19 mouse cellular contexts compared by ENCODE assay signal in the genomic region with DNA sequence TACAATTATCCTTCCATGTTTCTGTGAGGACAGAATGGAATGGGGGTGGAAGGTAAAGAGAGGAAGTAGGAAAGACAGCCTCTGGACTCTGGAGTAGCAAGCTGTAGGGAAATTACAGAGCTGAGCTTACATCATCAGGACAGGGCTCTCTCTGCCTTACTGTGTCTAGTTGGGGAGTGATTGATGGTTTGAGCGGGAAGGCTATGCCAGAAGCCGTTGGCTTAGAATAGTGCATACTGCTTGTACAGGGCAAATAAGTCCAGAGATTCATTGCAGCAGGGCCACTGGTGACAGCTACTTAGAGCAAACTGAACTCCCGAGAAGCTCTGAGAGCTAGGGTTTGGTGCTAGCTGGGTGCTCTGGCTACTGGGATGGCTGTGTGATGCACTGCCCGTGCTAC.
DNase-seq lines count a peak whose midpoint lies in the region; ATAC-seq and TF ChIP-seq lines count a peak whose summit lies in the region.
"Had no signal": no experiment of that assay in that cellular context is flagged by ENCODE, and none has a peak within 500 bp of the region (broad histone marks: within the 10 kb centered on the region; RNA-seq: fewer than 3 reads in every experiment).

No protein-coding gene starts in this region.

- H3K4me1 ChIP-seq in hindbrain, embryonic 16.5 days (ENCODE audit: control insufficient read depth, insufficient read depth, low read depth, low read length) = no peaks in the 10 kb centered on the region
- H3K4me1 ChIP-seq in hindbrain, embryonic 14.5 days (replicated peaks; ENCODE audit: control insufficient read depth, insufficient read depth, low read length) = no peaks in the 10 kb centered on the region
- no peaks in the 10 kb centered on the region for H3K4me1 ChIP-seq in lung, adult 2 months (ENCODE audit: control insufficient read depth, insufficient read depth, low read length)
- H3K4me1 ChIP-seq: forebrain, embryonic 13.5 days; hindbrain, embryonic 13.5 days; liver, embryonic 15.5 days had no signal

- no peaks in the 10 kb centered on the region; the same call in 1 of the 2 replicates for H3K9me3 ChIP-seq in hindbrain, embryonic 16.5 days (ENCODE audit: control insufficient read depth, low read length)
- no peaks in the 10 kb centered on the region for H3K9me3 ChIP-seq in hindbrain, embryonic 14.5 days (ENCODE audit: control insufficient read depth, low read length)
- H3K9me3 ChIP-seq: hindbrain, embryonic 13.5 days; limb, embryonic 13.5 days; liver, embryonic 15.5 days had no signal

- H3K36me3 ChIP-seq in hindbrain, embryonic 16.5 days (ENCODE audit: control insufficient read depth, insufficient read depth, low read length) = no peaks in the 10 kb centered on the region
- H3K36me3 ChIP-seq in hindbrain, embryonic 14.5 days (replicated peaks; ENCODE audit: control insufficient read depth, insufficient read depth) = no peaks in the 10 kb centered on the region
- H3K36me3 ChIP-seq: hindbrain, embryonic 13.5 days; limb, embryonic 13.5 days had no signal

- no peak overlapping the region for H3K4me2 ChIP-seq in hindbrain, embryonic 16.5 days (ENCODE audit: low read length)
- H3K4me2 ChIP-seq in hindbrain, embryonic 14.5 days (replicated peaks) = no peak overlapping the region
- H3K4me2 ChIP-seq: forebrain, embryonic 13.5 days; hindbrain, embryonic 13.5 days; limb, embryonic 13.5 days; liver, embryonic 15.5 days had no signal

- no peak overlapping the region for H3K9ac ChIP-seq in hindbrain, embryonic 16.5 days (ENCODE audit: low read depth, low read length)
- H3K9ac ChIP-seq in hindbrain, embryonic 14.5 days = no peak overlapping the region
- H3K9ac ChIP-seq: forebrain, embryonic 13.5 days; hindbrain, embryonic 13.5 days; limb, embryonic 13.5 days; liver, embryonic 15.5 days had no signal

- no peak for TF ChIP-seq POLR2A in lung, adult 2 months (IDR thresholded peaks at IDR 0.05; ENCODE audit: borderline replicate concordance, extremely low read depth, low read depth, low read length)

- H3K27me3 ChIP-seq in hindbrain, embryonic 16.5 days (replicated peaks; ENCODE audit: control insufficient read depth, insufficient read depth, low read length) = no peaks in the 10 kb centered on the region
- no peaks in the 10 kb centered on the region for H3K27me3 ChIP-seq in hindbrain, embryonic 14.5 days (ENCODE audit: control insufficient read depth, insufficient read depth, low read length)
- H3K27me3 ChIP-seq: CH12.LX; forebrain, embryonic 13.5 days; hindbrain, embryonic 13.5 days; limb, embryonic 13.5 days; liver, embryonic 15.5 days had no signal

- DNase-seq in adrenal gland, adult (ENCODE audit: inconsistent age in 2 of 2, low spot score in 1 of 2) = peak; percentile 49 to 55
- no peak for DNase-seq in adrenal gland, postnatal 4 days (ENCODE audit: low spot score in 2 of 2)
- no peak for DNase-seq in hindbrain, embryonic 14.5 days (ENCODE audit: low spot score)
- peak; percentile 46 for DNase-seq in lung, postnatal 10 days
- no peak for DNase-seq in lung, adult 2 months
- peak; percentile 40 for DNase-seq in mesoderm, embryonic 11.5 days (ENCODE audit: low read depth, low spot score)
- DNase-seq in urinary bladder, adult 2 months (ENCODE audit: low spot score) = no peak
- DNase-seq: cerebellum, postnatal 10 days; kidney, adult 18-20 months; midbrain, embryonic 14.5 days; right cerebral cortex, postnatal 14 days; thymus, adult 2 months had no signal

- TF ChIP-seq CTCF in lung, adult 2 months (IDR thresholded peaks at IDR 0.05; ENCODE audit: insufficient read depth, low read length) = no peak

- no peak overlapping the region for H3K4me3 ChIP-seq in hindbrain, embryonic 16.5 days (ENCODE audit: low read length)
- H3K4me3 ChIP-seq in hindbrain, embryonic 14.5 days (replicated peaks; ENCODE audit: low read length) = no peak overlapping the region
- no peak overlapping the region for H3K4me3 ChIP-seq in lung, adult 2 months (replicated peaks; ENCODE audit: extremely low read depth, low read depth, low read length)
- H3K4me3 ChIP-seq: forebrain, embryonic 13.5 days; hindbrain, embryonic 13.5 days; limb, embryonic 13.5 days; liver, embryonic 15.5 days had no signal

- WGBS in hindbrain, embryonic 16.5 days = 57% methylated on average over 4 of the region's 4 CpGs
- 67% methylated on average over 4 of the region's 4 CpGs for WGBS in hindbrain, embryonic 14.5 days
- 55% methylated on average over 4 of the region's 4 CpGs for WGBS in lung, adult 2 months

- no peak overlapping the region for H3K27ac ChIP-seq in hindbrain, embryonic 16.5 days (ENCODE audit: low read depth, low read length)
- H3K27ac ChIP-seq in hindbrain, embryonic 14.5 days = no peak overlapping the region
- H3K27ac ChIP-seq: forebrain, embryonic 13.5 days; hindbrain, embryonic 13.5 days; limb, embryonic 13.5 days; liver, embryonic 15.5 days had no signal

- ATAC-seq in hindbrain, embryonic 16.5 days = 0 out of 2 replicates have a peak, but pooled peaks have one; percentile 45
- no peak for ATAC-seq in hindbrain, embryonic 14.5 days (ENCODE audit: low FRiP score)
- ATAC-seq: activated CD4-positive, CD25-positive, alpha-beta regulatory T cell, adult 4 months; forebrain, embryonic 13.5 days had no signal

Comparison
In these comparisons a context has a peak if more than half of its experiments do, and no peak if none do; other contexts are left out.
1. DNase-seq: peak in adrenal gland, adult (2 of 2), lung, postnatal 10 days (single experiment) and mesoderm, embryonic 11.5 days (single experiment); none in adrenal gland, postnatal 4 days (0 of 2), hindbrain, embryonic 14.5 days (single experiment), lung, adult 2 months (single experiment) and urinary bladder, adult 2 months (single experiment).